In the genomic region with DNA sequence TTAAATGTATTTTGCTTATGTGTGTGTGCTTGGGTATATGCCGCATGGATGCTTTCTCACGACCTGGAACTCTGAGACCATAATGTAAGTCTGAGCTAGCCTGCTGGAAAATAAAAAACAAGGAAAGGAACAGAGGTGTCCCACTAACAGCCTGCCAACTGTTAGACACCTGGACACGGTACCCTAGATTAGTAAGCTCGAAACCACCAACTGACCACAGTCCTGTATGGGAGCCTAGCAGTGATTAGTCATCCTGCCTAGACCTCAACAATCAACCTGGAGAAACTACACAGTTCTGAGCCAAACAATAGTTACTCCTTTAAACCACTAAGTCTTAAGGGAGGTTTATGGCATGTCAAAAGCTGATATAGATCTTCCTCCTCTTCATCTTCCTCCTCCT, we compare ENCODE assay signal across 24 mouse cellular contexts. TPM values are rescaled to one million over a fixed set of nuclear protein-coding genes. Genes with fewer than 3 reads are reported as not detected.
DNase-seq lines count a peak whose midpoint lies in the region; TF ChIP-seq lines count a peak whose summit lies in the region.
"Had no signal": no experiment of that assay in that cellular context is flagged by ENCODE, and none has a peak within 500 bp of the region (broad histone marks: within the 10 kb centered on the region; RNA-seq: fewer than 3 reads in every experiment).

No protein-coding gene starts in this region.

- TF ChIP-seq CTCF in CH12.LX (conservative IDR thresholded peaks at IDR 0.05 in 1 of 2, IDR thresholded peaks at IDR 0.05 in 1 of 2; ENCODE audit: low read depth in 2 of 2, low read length in 2 of 2) = no peak

- no peak overlapping the region for H3K27ac ChIP-seq in heart, embryonic 10.5 days
- no peak overlapping the region for H3K27ac ChIP-seq in CH12.LX (ENCODE audit: insufficient read depth, low read depth)
- H3K27ac ChIP-seq: embryonic facial prominence, embryonic 10.5 days; embryonic facial prominence, embryonic 12.5 days; forebrain, embryonic 13.5 days; forebrain, embryonic 15.5 days had no signal

- TF ChIP-seq EP300 in CH12.LX (IDR thresholded peaks at IDR 0.05; ENCODE audit: low read length) = peak; percentile 78

- dilution Hi-C loops in CH12.LX (cut with MboI; ENCODE audit: extremely low pct_ligation_motif_present, extremely low pct_unique_long_range_greater_than_20kb, low sequenced_read_pairs) = no loop called here

- 85% methylated on average over 4 of the region's 4 CpGs for WGBS in heart, embryonic 10.5 days

- TF ChIP-seq RAD21 in CH12.LX (IDR thresholded peaks at IDR 0.05; ENCODE audit: low read depth, low read length) = no peak

- H3K36me3 ChIP-seq in heart, embryonic 10.5 days = no peaks in the 10 kb centered on the region
- no peaks in the 10 kb centered on the region for H3K36me3 ChIP-seq in CH12.LX (replicated peaks in 1 of 2; ENCODE audit: control insufficient read depth in 1 of 2, insufficient read depth in 1 of 2, low read length in 1 of 2)
- H3K36me3 ChIP-seq: embryonic facial prominence, embryonic 10.5 days; embryonic facial prominence, embryonic 12.5 days; forebrain, embryonic 15.5 days had no signal

- H3K79me2 ChIP-seq in CH12.LX (replicated peaks; ENCODE audit: control insufficient read depth, extremely low read depth, insufficient read depth, poor library complexity, severe bottlenecking) = no peaks in the 10 kb centered on the region

- no peaks in the 10 kb centered on the region for H3K9me3 ChIP-seq in heart, embryonic 10.5 days
- peaks cover 3% of the 10 kb centered on the region for H3K9me3 ChIP-seq in CH12.LX (replicated peaks; ENCODE audit: low read length)
- H3K9me3 ChIP-seq: embryonic facial prominence, embryonic 10.5 days; embryonic facial prominence, embryonic 12.5 days; forebrain, embryonic 15.5 days had no signal

- no peak overlapping the region for H3K4me3 ChIP-seq in heart, embryonic 10.5 days
- no peak overlapping the region for H3K4me3 ChIP-seq in CH12.LX (replicated peaks in 1 of 3; ENCODE audit: low read depth in 2 of 3, low read length in 2 of 3, poor library complexity in 1 of 3)
- H3K4me3 ChIP-seq: embryonic facial prominence, embryonic 10.5 days; embryonic facial prominence, embryonic 12.5 days; forebrain, embryonic 13.5 days; forebrain, embryonic 15.5 days had no signal

- in situ Hi-C loops in CH12.LX (cut with MboI; ENCODE audit: low pct_ligation_motif_present, low pct_unique_long_range_greater_than_20kb, low sequenced_read_pairs) = no loop called here

- H3K4me2 ChIP-seq in CH12.LX (ENCODE audit: insufficient read depth, low read depth, poor library complexity, severe bottlenecking) = no peak overlapping the region; the same call in 1 of the 2 replicates
- H3K4me2 ChIP-seq: embryonic facial prominence, embryonic 12.5 days; forebrain, embryonic 13.5 days; forebrain, embryonic 15.5 days had no signal

- DNase-seq in heart, embryonic 10.5 days (ENCODE audit: low spot score) = peak; percentile 17
- DNase-seq in heart, adult 18-20 months = no peak
- peak; percentile 14 for DNase-seq in 3T3-L1 (ENCODE audit: low read depth, low spot score)
- no peak for DNase-seq in CH12.LX (ENCODE audit: extremely low read depth)
- no peak for DNase-seq in layer of hippocampus, adult 9-11 months
- DNase-seq: adrenal gland, adult 2 months; adrenal gland, postnatal 10 days; adrenal gland, postnatal 25 days; B cell, adult 2 months; cerebellum, adult 11 months; cerebellum, adult 18-20 months; cerebellum, adult 8-10 months; cerebellum, adult 9-11 months; cerebellum, postnatal 14 days; cerebellum, postnatal 36 days; forebrain, postnatal 0 days had no signal

- no peak overlapping the region for H3K9ac ChIP-seq in CH12.LX (ENCODE audit: insufficient read depth, low read depth)
- H3K9ac ChIP-seq: embryonic facial prominence, embryonic 12.5 days; forebrain, embryonic 13.5 days; forebrain, embryonic 15.5 days; forebrain, postnatal 0 days had no signal

- H3K27me3 ChIP-seq in heart, embryonic 10.5 days (ENCODE audit: insufficient read depth, poor library complexity, severe bottlenecking) = no peaks in the 10 kb centered on the region
- H3K27me3 ChIP-seq in CH12.LX (replicated peaks) = peaks cover 10% of the 10 kb centered on the region
- H3K27me3 ChIP-seq: embryonic facial prominence, embryonic 12.5 days; forebrain, embryonic 13.5 days; forebrain, embryonic 15.5 days had no signal

- H3K4me1 ChIP-seq in heart, embryonic 10.5 days = no peaks in the 10 kb centered on the region
- peaks cover 0 to 3% of the 10 kb centered on the region in 2 experiments; a peak in 1 of 4 replicates for H3K4me1 ChIP-seq in CH12.LX (ENCODE audit: control insufficient read depth in 1 of 2, insufficient read depth in 2 of 2)
- H3K4me1 ChIP-seq: embryonic facial prominence, embryonic 10.5 days; embryonic facial prominence, embryonic 12.5 days; forebrain, embryonic 13.5 days; forebrain, embryonic 15.5 days had no signal

- TF ChIP-seq POLR2A in CH12.LX (IDR thresholded peaks at IDR 0.05; ENCODE audit: low read depth, low read length) = no peak

TF ChIP-seq in CH12.LX, 34 proteins besides CTCF, POLR2A, EP300 and RAD21:
- TF ChIP-seq IRF4 (IDR thresholded peaks at IDR 0.05; ENCODE audit: low read depth, low read length) (peak; percentile 80), JUN (IDR thresholded peaks at IDR 0.05; ENCODE audit: insufficient read depth, low read depth, low read length) (peak; percentile 57; the same call in 1 of the 2 replicates), ETS1 (conservative IDR thresholded peaks at IDR 0.05; ENCODE audit: low read depth, low read length) (no peak), HCFC1 (IDR thresholded peaks at IDR 0.05; ENCODE audit: low read depth, low read length) (peak; percentile 39; the same call in 1 of the 2 replicates), JUND (conservative IDR thresholded peaks at IDR 0.05; ENCODE audit: low read depth, low read length) (peak; percentile 46; the same call in 1 of the 2 replicates)

RNA-seq across cellular contexts. Expression of a gene that starts 10.5 kb away (rescaled TPM):
- 0.24 TPM in 1 of 2 replicates, not detected in the other for polyA plus RNA-seq in heart, embryonic 10.5 days (2016; fragmentation: Nextera tagmentation; extraction: Ambion mirVana)
- not detected for total RNA-seq in heart, adult 18-20 months (2021)
- total RNA-seq in CH12.LX (2012; rRNA removed) = 2.5 TPM in 1 of 2 replicates, not detected in the other
- total RNA-seq in CH12.LX (2014; rRNA removed) = 0.38 TPM in 1 of 2 replicates, not detected in the other
- polyA plus RNA-seq in CH12.LX (2012; ENCODE audit: insufficient read length, low read depth) = 0.94 TPM in 1 of 2 replicates, not detected in the other
- total RNA-seq: adrenal gland, adult 2 months; adrenal gland, postnatal 25 days; adrenal gland, postnatal 4 days; common myeloid progenitor, adult 5-6 weeks; ES-E14; MEL had no signal
- polyA plus RNA-seq: adrenal gland, adult 2 months; embryonic facial prominence, embryonic 10.5 days had no signal

RNA-seq across cellular contexts. Expression of a gene that starts 12.9 kb away (rescaled TPM):
- polyA plus RNA-seq in heart, embryonic 10.5 days (2016; fragmentation: Nextera tagmentation; extraction: Ambion mirVana) = 0.24 and 0.69 TPM in 2 replicates
- total RNA-seq in heart, adult 18-20 months (2021) = 1 to 10 TPM in 1 of 2 experiments, under 1 TPM in 1; 0.30 to 1.6 TPM
- total RNA-seq in CH12.LX (2012; rRNA removed) (0.13 and 0.17 TPM in 2 replicates), CH12.LX (2014; rRNA removed) (0.05 TPM in 1 of 2 replicates, not detected in the other)
- polyA plus RNA-seq in CH12.LX (2012; ENCODE audit: insufficient read length, low read depth) = 0.26 and 0.27 TPM in 2 replicates

RNA-seq across cellular contexts. Expression of a gene that starts 38.9 kb away (rescaled TPM):
- 26.4 and 33.5 TPM in 2 replicates for polyA plus RNA-seq in heart, embryonic 10.5 days (2016; fragmentation: Nextera tagmentation; extraction: Ambion mirVana)
- total RNA-seq in heart, adult 18-20 months (2021) = 10 to 100 TPM; 30.4 to 30.6 TPM
- total RNA-seq in CH12.LX (2012; rRNA removed) = 11.3 and 12.0 TPM in 2 replicates
- 18.4 and 18.7 TPM in 2 replicates for total RNA-seq in CH12.LX (2014; rRNA removed)
- 13.1 and 14.4 TPM in 2 replicates for polyA plus RNA-seq in CH12.LX (2012; ENCODE audit: insufficient read length, low read depth)

RNA-seq across cellular contexts. Expression of a gene that starts 48.1 kb away (rescaled TPM):
- 32.6 and 35.6 TPM in 2 replicates for polyA plus RNA-seq in heart, embryonic 10.5 days (2016; fragmentation: Nextera tagmentation; extraction: Ambion mirVana)
- 10 to 100 TPM; 14.9 to 15.5 TPM for total RNA-seq in heart, adult 18-20 months (2021)
- total RNA-seq in CH12.LX (2012; rRNA removed) (9.6 and 10.0 TPM in 2 replicates), CH12.LX (2014; rRNA removed) (10.3 and 12.0 TPM in 2 replicates)
- polyA plus RNA-seq in CH12.LX (2012; ENCODE audit: insufficient read length, low read depth) = 19.7 and 20.9 TPM in 2 replicates

Comparison
In these comparisons a context has a peak if more than half of its experiments do, and no peak if none do; other contexts are left out.
1. DNase-seq: peak in heart, embryonic 10.5 days (single experiment) and 3T3-L1 (single experiment); none in heart, adult 18-20 months (0 of 2), CH12.LX (single experiment) and layer of hippocampus, adult 9-11 months (single experiment).